Mouse (Mus musculus): ENCODE data around the gene Gm49405.

- TF ChIP-seq ZNF384 (IDR thresholded peaks at IDR 0.05; ENCODE audit: low read depth, low read length), result no peak
- TF ChIP-seq CHD2 (IDR thresholded peaks at IDR 0.05; ENCODE audit: low read depth, low read length), result no peak
- TF ChIP-seq ZC3H11A (IDR thresholded peaks at IDR 0.05; ENCODE audit: borderline replicate concordance, low read depth, low read length), result no peak
- no peak for TF ChIP-seq HCFC1 (IDR thresholded peaks at IDR 0.05; ENCODE audit: borderline replicate concordance, insufficient read depth, low read length)
- TF ChIP-seq MAFK (IDR thresholded peaks at IDR 0.05; ENCODE audit: insufficient read depth, low read depth, low read length), result no peak
Measured at GRCm38 (mm10) chr19:4015635-4016034, 15.2 kb downstream of the Gm49405 start.

Data from ES-E14 (cell line).